Mouse (Mus musculus): ENCODE measurements around the gene Hmces. TPM values are rescaled to one million over a fixed set of nuclear protein-coding genes. Genes with fewer than 3 reads are reported as not detected.

Hmces gene
- polyA plus RNA-seq, 1 experiment from 2014 or later: 40.3 TPM

- H3K4me1 ChIP-seq (replicated peaks): peaks cover 22% of the 10 kb centered on the region
- whole genome bisulfite sequencing: 78% methylated on average over 9 of the region's 9 CpGs
- peak overlapping the region; percentile 76 for H3K4me2 ChIP-seq (replicated peaks)
- H3K36me3 ChIP-seq: peaks cover 37% of the 10 kb centered on the region
- no peaks in the 10 kb centered on the region for H3K9me3 ChIP-seq
- no peaks in the 10 kb centered on the region for H3K27me3 ChIP-seq
- peak overlapping the region; percentile 95 for H3K27ac ChIP-seq
- H3K4me3 ChIP-seq (replicated peaks): peak overlapping the region; percentile 97
- peak overlapping the region; percentile 98 for H3K9ac ChIP-seq (replicated peaks)
- ATAC-seq: no peak
These were observed 68.8 kb downstream of the Hmces start for GRCm38 (mm10) chr6:87982506-87982905.

Small RNA genes lying within 50 kb of the gene (microRNA-seq; reads per million reads assigned to microRNA genes)
- gene Gm47286: 3.3 reads per million, percentile 13 among the genes with 10 or more reads in this experiment

Other genes with a start within 250 kb of the Hmces start
- gene Aplf, start 241.7 kb upstream of the Hmces start, polyA plus RNA-seq (2015; fragmentation: Nextera tagmentation; extraction: Ambion mirVana): 8.9 and 10.7 TPM in 2 replicates
- gene Efcc1, start 183.1 kb upstream of the Hmces start, polyA plus RNA-seq (2015; fragmentation: Nextera tagmentation; extraction: Ambion mirVana): 3.2 and 4.2 TPM in 2 replicates
- gene Gp9, start 135.9 kb upstream of the Hmces start, polyA plus RNA-seq (2015; fragmentation: Nextera tagmentation; extraction: Ambion mirVana): 0.54 and 1.1 TPM in 2 replicates
- gene Rab43, start 101.8 kb upstream of the Hmces start, polyA plus RNA-seq (2015; fragmentation: Nextera tagmentation; extraction: Ambion mirVana): 7.5 and 9.6 TPM in 2 replicates
- gene Gm45140, start 78.1 kb upstream of the Hmces start, polyA plus RNA-seq (2015; fragmentation: Nextera tagmentation; extraction: Ambion mirVana): 3.2 and 3.3 TPM in 2 replicates
- 34.4 and 36.9 TPM in 2 replicates for gene Isy1, start 75.1 kb upstream of the Hmces start, polyA plus RNA-seq (2015; fragmentation: Nextera tagmentation; extraction: Ambion mirVana)
- 700 and 708 TPM in 2 replicates for gene Cnbp, start 62.8 kb upstream of the Hmces start, polyA plus RNA-seq (2015; fragmentation: Nextera tagmentation; extraction: Ambion mirVana)
- gene Copg1, start 26.1 kb upstream of the Hmces start, polyA plus RNA-seq (2015; fragmentation: Nextera tagmentation; extraction: Ambion mirVana): 159 TPM in 2 replicates
- 21.0 and 25.5 TPM in 2 replicates for gene H1fx, start 67.7 kb downstream of the Hmces start, polyA plus RNA-seq (2015; fragmentation: Nextera tagmentation; extraction: Ambion mirVana)
- gene Rab7, start 131.3 kb downstream of the Hmces start, polyA plus RNA-seq (2015; fragmentation: Nextera tagmentation; extraction: Ambion mirVana): 271 and 287 TPM in 2 replicates
- gene Rpn1, start 170.5 kb downstream of the Hmces start, polyA plus RNA-seq (2015; fragmentation: Nextera tagmentation; extraction: Ambion mirVana): 257 TPM in 2 replicates